ENCODE assay signal across 32 mouse cellular contexts in the genomic region with DNA sequence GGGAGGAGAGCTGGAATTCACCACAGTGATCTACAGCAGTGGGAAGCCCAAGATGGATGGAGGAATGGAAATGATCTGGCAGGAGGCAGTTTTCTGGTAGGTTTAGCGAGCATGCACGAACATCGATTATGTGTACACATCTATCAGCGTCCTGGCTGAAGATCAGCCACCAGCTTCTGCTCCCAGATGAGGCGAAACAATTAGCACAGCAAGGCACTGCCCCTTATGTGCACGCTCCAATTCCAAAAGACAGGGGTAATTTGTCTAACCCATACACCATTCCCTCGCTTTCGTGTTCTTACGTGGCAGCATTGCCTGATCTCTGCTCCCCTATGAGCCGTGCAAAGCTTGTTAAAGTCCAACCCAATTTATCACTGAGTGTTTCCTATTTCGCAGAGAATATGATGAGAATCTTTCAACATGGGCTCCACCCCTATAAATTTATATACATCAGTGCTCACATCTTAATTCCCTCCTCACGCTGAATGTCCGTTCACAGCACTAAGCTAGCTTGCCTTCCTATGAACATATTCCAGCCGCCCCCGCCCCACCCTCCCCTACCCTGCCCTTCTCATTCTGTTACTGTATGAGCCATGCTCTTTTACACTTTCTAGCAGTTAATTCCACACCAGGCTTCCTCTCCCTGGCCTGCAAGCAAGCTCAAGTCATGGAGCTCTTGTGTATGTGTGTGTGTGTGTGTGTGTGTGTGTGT.
DNase-seq lines count a peak whose midpoint lies in the region; ATAC-seq and TF ChIP-seq lines count a peak whose summit lies in the region.
"Had no signal": no experiment of that assay in that cellular context is flagged by ENCODE, and none has a peak within 500 bp of the region (broad histone marks: within the 10 kb centered on the region; RNA-seq: fewer than 3 reads in every experiment).

No protein-coding gene starts in this region.

- ATAC-seq in hindbrain, embryonic 11.5 days (ENCODE audit: low FRiP score), result peak; percentile 43
- peak; percentile 64; the same call in 1 of the 2 replicates for ATAC-seq in hindbrain, embryonic 12.5 days (ENCODE audit: low FRiP score)
- ATAC-seq in hindbrain, postnatal 0 days, result peak; percentile 70
- ATAC-seq: forebrain, embryonic 14.5 days; lung, postnatal 0 days; midbrain, embryonic 13.5 days; Patski had no signal

- DNase-seq in hindbrain, embryonic 11.5 days (ENCODE audit: low spot score), result no peak
- DNase-seq in hindbrain, embryonic 10.5 days (ENCODE audit: low spot score), result no peak
- DNase-seq in hindbrain, postnatal 0 days (ENCODE audit: low spot score), result peak; percentile 59
- DNase-seq in retina, postnatal 1 day, result peak; percentile 89
- no peak for DNase-seq in right cerebral cortex, adult 18-20 months
- no peak for DNase-seq in embryo, embryonic 10 days (ENCODE audit: low spot score)
- DNase-seq in heart, adult 8-10 months (ENCODE audit: low spot score), result no peak
- DNase-seq: adrenal gland, postnatal 14 days; cerebellum, adult 18-20 months; cerebellum, postnatal 10 days; gastrocnemius, postnatal 14 days; heart, postnatal 36 days; kidney, adult 2 months; kidney, postnatal 36 days; liver, embryonic 13.5 days; lung, adult 18-20 months; lung, postnatal 4 days; right cerebral cortex, postnatal 4 days; thymus, postnatal 14 days had no signal

- H3K27me3 ChIP-seq in hindbrain, embryonic 11.5 days (ENCODE audit: control insufficient read depth, insufficient read depth, low read length), result no peaks in the 10 kb centered on the region
- no peaks in the 10 kb centered on the region for H3K27me3 ChIP-seq in hindbrain, embryonic 10.5 days (ENCODE audit: insufficient read depth, poor library complexity, severe bottlenecking)
- no peaks in the 10 kb centered on the region for H3K27me3 ChIP-seq in hindbrain, embryonic 12.5 days
- H3K27me3 ChIP-seq in hindbrain, postnatal 0 days (ENCODE audit: insufficient read depth, low read length), result no peaks in the 10 kb centered on the region
- H3K27me3 ChIP-seq: limb, embryonic 15.5 days; liver, embryonic 13.5 days; megakaryocyte, embryonic 14.5 days; midbrain, embryonic 13.5 days; neural tube, embryonic 13.5 days; Patski had no signal

- H3K9me3 ChIP-seq in hindbrain, embryonic 11.5 days (ENCODE audit: control insufficient read depth, low read length), result no peaks in the 10 kb centered on the region
- no peaks in the 10 kb centered on the region for H3K9me3 ChIP-seq in hindbrain, embryonic 10.5 days
- H3K9me3 ChIP-seq in hindbrain, embryonic 12.5 days (replicated peaks), result no peaks in the 10 kb centered on the region
- no peaks in the 10 kb centered on the region for H3K9me3 ChIP-seq in hindbrain, postnatal 0 days (ENCODE audit: low read length)
- H3K9me3 ChIP-seq: heart, embryonic 10.5 days; limb, embryonic 10.5 days; limb, embryonic 15.5 days; liver, embryonic 13.5 days; midbrain, embryonic 13.5 days; neural tube, embryonic 13.5 days had no signal

- H3K4me1 ChIP-seq in hindbrain, embryonic 11.5 days (replicated peaks; ENCODE audit: control insufficient read depth, insufficient read depth, low read length), result no peaks in the 10 kb centered on the region
- no peaks in the 10 kb centered on the region for H3K4me1 ChIP-seq in hindbrain, embryonic 10.5 days (replicated peaks)
- no peaks in the 10 kb centered on the region for H3K4me1 ChIP-seq in hindbrain, embryonic 12.5 days
- H3K4me1 ChIP-seq in hindbrain, postnatal 0 days (ENCODE audit: insufficient read depth, low read length), result no peaks in the 10 kb centered on the region
- H3K4me1 ChIP-seq: heart, embryonic 10.5 days; limb, embryonic 10.5 days; limb, embryonic 15.5 days; liver, embryonic 13.5 days; megakaryocyte, embryonic 14.5 days; midbrain, embryonic 13.5 days; neural tube, embryonic 13.5 days had no signal

- no peak overlapping the region for H3K9ac ChIP-seq in hindbrain, embryonic 11.5 days (ENCODE audit: low read depth, low read length)
- H3K9ac ChIP-seq in hindbrain, embryonic 12.5 days, result no peak overlapping the region
- H3K9ac ChIP-seq in hindbrain, postnatal 0 days (replicated peaks; ENCODE audit: low read length), result no peak overlapping the region
- H3K9ac ChIP-seq: limb, embryonic 15.5 days; liver, embryonic 13.5 days; midbrain, embryonic 13.5 days; neural tube, embryonic 13.5 days had no signal

- no peaks in the 10 kb centered on the region for H3K36me3 ChIP-seq in hindbrain, embryonic 11.5 days (ENCODE audit: control insufficient read depth, insufficient read depth, low read length)
- no peaks in the 10 kb centered on the region for H3K36me3 ChIP-seq in hindbrain, embryonic 10.5 days
- no peaks in the 10 kb centered on the region for H3K36me3 ChIP-seq in hindbrain, embryonic 12.5 days
- no peaks in the 10 kb centered on the region for H3K36me3 ChIP-seq in hindbrain, postnatal 0 days (ENCODE audit: insufficient read depth, low read length)
- H3K36me3 ChIP-seq: G1E; heart, embryonic 10.5 days; limb, embryonic 10.5 days; limb, embryonic 15.5 days; liver, embryonic 13.5 days; midbrain, embryonic 13.5 days; neural tube, embryonic 13.5 days had no signal

- no peak overlapping the region for H3K4me3 ChIP-seq in hindbrain, embryonic 11.5 days (ENCODE audit: low read depth, low read length)
- no peak overlapping the region for H3K4me3 ChIP-seq in hindbrain, embryonic 10.5 days
- H3K4me3 ChIP-seq in hindbrain, embryonic 12.5 days, result no peak overlapping the region
- H3K4me3 ChIP-seq in hindbrain, postnatal 0 days (ENCODE audit: low read length), result no peak overlapping the region
- H3K4me3 ChIP-seq: heart, embryonic 10.5 days; layer of hippocampus, adult 2 months; left cerebral cortex, adult 2 months; limb, embryonic 10.5 days; limb, embryonic 15.5 days; liver, embryonic 13.5 days; megakaryocyte, embryonic 14.5 days; midbrain, embryonic 13.5 days; neural tube, embryonic 13.5 days had no signal

- H3K4me2 ChIP-seq in hindbrain, embryonic 11.5 days (replicated peaks; ENCODE audit: low read depth, low read length), result no peak overlapping the region
- no peak overlapping the region for H3K4me2 ChIP-seq in hindbrain, embryonic 12.5 days (replicated peaks)
- no peak overlapping the region for H3K4me2 ChIP-seq in hindbrain, postnatal 0 days (ENCODE audit: low read depth, low read length)
- H3K4me2 ChIP-seq: limb, embryonic 15.5 days; liver, embryonic 13.5 days; midbrain, embryonic 13.5 days; neural tube, embryonic 13.5 days had no signal

- TF ChIP-seq CTCF in hindbrain, postnatal 0 days (IDR thresholded peaks at IDR 0.05; ENCODE audit: low read depth), result no peak

- 85% methylated on average over 15 of the region's 15 CpGs for WGBS in hindbrain, embryonic 11.5 days
- WGBS in hindbrain, embryonic 10.5 days, result 92% methylated on average over 15 of the region's 15 CpGs
- 75% methylated on average over 15 of the region's 15 CpGs for WGBS in hindbrain, embryonic 12.5 days
- 54% methylated on average over 15 of the region's 15 CpGs for WGBS in hindbrain, postnatal 0 days

- H3K27ac ChIP-seq in hindbrain, embryonic 11.5 days (ENCODE audit: low read depth, low read length), result no peak overlapping the region
- H3K27ac ChIP-seq in hindbrain, embryonic 10.5 days, result no peak overlapping the region
- no peak overlapping the region for H3K27ac ChIP-seq in hindbrain, embryonic 12.5 days
- H3K27ac ChIP-seq in hindbrain, postnatal 0 days, result no peak overlapping the region
- H3K27ac ChIP-seq: heart, embryonic 10.5 days; layer of hippocampus, adult 2 months; left cerebral cortex, adult 2 months; limb, embryonic 10.5 days; limb, embryonic 15.5 days; liver, embryonic 13.5 days; midbrain, embryonic 13.5 days; neural tube, embryonic 13.5 days had no signal

Comparison
In these comparisons a context has a peak if more than half of its experiments do, and no peak if none do; other contexts are left out.
1. DNase-seq: peak in hindbrain, postnatal 0 days (single experiment) and retina, postnatal 1 day (single experiment); none in hindbrain, embryonic 11.5 days (single experiment), hindbrain, embryonic 10.5 days (single experiment), right cerebral cortex, adult 18-20 months (single experiment), embryo, embryonic 10 days (single experiment) and heart, adult 8-10 months (single experiment).
2. Peak in every context shown above with its lines, with median percentiles within 50 percentile points of each other: ATAC-seq.